Mouse (Mus musculus) cerebellum, postnatal 36 days (tissue): Measurements from ENCODE around the gene Scarf1.
A peak's percentile ranks its signal among the peaks of the same experiment; 100 is the strongest.

Source experiments
- DNase-seq, 2 experiments: peaks; one replicate each; pipeline ENCODE4 v3.0.0; 2021 to 2022; ENCODE audit warnings: mixed read lengths in 2 of 2

Scarf1 gene

GRCm38 (mm10) chr11:75566276-75567196 is 53.2 kb downstream of the Scarf1 start:
- peak; percentile 54 to 57 for DNase-seq

GRCm38 (mm10) chr11:75567346-75568114 is 54.2 kb downstream of the Scarf1 start:
- DNase-seq = peak; percentile 59 to 64

- DNase-seq = no peak
These were observed 54.8 kb downstream of the Scarf1 start for GRCm38 (mm10) chr11:75568115-75568511.

- peak in 1 of 2 experiments; percentile 28 for DNase-seq
These were observed 55.6 kb downstream of the Scarf1 start for GRCm38 (mm10) chr11:75568962-75569361.

GRCm38 (mm10) chr11:75570375-75571125 is 57.2 kb downstream of the Scarf1 start:
- peak; percentile 85 for DNase-seq

- DNase-seq = peak in 1 of 2 experiments; percentile 41
These were observed 58.0 kb downstream of the Scarf1 start for GRCm38 (mm10) chr11:75571126-75571990.

- peak in 1 of 2 experiments; percentile 30 for DNase-seq
These were observed 59.0 kb downstream of the Scarf1 start for GRCm38 (mm10) chr11:75572301-75572791.

GRCm38 (mm10) chr11:75572854-75573650 is 59.7 kb downstream of the Scarf1 start:
- DNase-seq = peak; percentile 95 to 98

- peak; percentile 33 to 45 for DNase-seq
These were observed 61.2 kb downstream of the Scarf1 start for GRCm38 (mm10) chr11:75574378-75575123.

- DNase-seq = no peak
These were observed 62.3 kb downstream of the Scarf1 start for GRCm38 (mm10) chr11:75575560-75576123.
